Mouse (Mus musculus) frontal cortex, postnatal 14 days (tissue): ENCODE data around the gene Nfyc.

ENCODE experiments used
- DNase-seq, 2 experiments: peaks; one replicate each; pipeline ENCODE4 v3.0.0; 2022; ENCODE audit warnings: low spot score in 2 of 2

The Nfyc gene

DNA sequence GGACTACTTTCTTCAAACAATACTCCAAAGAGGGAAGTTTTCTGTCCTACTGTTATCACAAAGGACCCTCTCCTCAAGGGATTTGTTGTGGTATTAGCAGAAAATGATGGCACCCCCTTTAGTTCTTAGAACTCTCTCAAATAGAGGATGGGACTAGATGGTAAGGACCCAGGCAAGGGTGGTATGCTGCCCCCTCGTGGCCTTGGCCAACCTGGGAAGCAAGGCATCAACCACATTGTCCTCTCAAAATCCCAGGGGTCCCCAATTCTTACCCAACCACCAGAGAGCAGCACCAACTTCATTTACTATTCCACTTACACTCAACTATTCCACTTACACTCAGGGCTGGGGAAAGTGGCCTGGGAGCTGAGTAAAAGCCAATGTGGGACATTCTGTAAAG is 76.1 kb downstream of the Nfyc start:
- peak; percentile 37 to 68 for DNase-seq

DNA sequence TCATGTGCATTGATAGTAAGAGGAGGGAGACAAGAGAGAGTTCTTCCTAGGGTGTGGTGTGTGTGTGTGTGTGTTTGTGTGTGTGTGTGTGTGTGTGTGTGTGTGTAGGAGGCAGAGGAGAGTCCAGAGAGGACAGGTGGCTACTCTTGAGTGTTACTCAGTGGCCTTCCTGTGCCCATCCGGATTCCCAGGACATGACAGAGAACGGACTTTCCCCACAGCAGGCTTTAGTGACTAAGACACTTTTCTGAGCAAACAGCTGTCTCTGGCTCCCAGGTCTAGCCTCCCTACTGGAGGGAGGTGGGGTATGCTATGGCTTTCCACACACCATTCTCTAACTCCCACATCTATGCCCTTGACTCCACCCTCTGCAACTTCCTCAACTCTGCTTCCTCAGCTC is 81.8 kb downstream of the Nfyc start:
- DNase-seq: no peak

DNA sequence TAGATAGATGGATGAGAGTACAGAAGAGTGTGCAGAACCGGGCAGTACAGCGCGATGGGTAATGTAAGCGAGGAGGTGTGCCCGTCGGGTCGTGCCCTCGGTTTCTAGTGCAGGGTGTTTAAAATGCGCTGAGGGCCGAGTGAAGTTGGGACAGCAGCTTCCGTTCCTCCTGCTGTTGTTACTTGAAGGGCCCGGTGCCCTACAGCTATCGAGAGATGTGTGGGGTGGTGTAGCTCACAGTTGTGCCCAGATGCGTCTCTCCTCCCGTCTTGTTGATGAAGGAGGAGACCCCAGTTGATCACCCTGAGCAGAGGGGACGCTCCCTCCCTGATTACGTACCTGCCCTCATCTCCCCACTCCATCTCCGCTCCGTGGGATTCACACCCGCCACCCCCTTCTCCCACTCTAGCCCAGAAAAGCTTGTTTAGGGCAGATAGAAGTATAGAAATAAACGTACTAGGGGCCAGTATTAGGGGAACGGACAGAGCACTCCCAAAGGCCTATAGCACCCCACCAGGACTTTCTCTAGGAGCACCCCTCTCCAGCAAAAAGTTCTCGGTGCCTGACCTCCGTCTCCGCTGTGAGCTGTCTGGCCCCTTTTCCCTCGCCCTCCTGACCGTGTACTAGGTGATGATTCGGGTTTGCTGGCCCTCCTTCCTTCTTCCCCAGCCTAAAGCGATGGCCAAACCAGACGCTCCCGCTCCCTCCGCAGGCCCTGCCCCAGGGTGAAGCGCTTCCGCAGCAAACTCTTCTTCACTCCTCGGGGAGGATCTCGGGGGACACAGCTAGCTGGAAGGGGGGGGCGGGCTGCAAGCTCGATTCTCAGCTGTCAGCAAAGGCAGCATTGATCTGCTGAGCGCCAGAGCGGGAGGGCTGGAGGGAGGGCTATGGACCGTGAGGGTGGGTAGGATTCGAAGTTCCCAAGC is 83.2 kb downstream of the Nfyc start, which contains the start of gene Kcnq4:
TSS of gene Kcnq4 (minus strand) at position 672 of the 926 bp plus-strand sequence.
- no peak for DNase-seq

DNA sequence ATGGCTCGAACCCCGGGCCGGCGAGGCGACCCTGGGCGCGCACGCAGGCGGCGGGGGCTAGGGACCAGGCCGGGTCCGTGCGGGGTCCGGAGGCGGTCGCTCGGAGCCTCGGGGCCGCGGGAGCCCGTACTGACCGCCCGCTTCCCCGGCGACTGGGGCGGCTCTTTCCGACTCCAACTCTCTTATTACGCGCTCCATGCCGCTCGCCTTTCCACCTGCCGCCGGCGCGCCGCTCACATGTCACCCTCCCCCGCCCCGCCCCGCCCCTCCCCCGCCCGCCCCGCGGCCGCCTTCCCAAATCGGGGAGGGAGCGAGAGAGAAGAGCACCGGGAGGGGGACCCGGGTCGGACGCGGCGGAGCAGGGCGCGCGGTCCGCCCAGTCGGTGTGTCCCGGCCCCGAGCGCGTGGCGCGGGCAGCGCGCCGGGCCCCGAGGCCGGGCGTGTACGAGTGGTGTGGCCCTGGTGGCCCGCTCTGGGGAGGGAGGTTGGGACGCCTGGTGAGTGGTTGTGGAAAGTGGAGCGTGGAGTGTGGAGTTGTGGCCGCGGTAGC is 84.1 kb downstream of the Nfyc start:
- DNase-seq: no peak

DNA sequence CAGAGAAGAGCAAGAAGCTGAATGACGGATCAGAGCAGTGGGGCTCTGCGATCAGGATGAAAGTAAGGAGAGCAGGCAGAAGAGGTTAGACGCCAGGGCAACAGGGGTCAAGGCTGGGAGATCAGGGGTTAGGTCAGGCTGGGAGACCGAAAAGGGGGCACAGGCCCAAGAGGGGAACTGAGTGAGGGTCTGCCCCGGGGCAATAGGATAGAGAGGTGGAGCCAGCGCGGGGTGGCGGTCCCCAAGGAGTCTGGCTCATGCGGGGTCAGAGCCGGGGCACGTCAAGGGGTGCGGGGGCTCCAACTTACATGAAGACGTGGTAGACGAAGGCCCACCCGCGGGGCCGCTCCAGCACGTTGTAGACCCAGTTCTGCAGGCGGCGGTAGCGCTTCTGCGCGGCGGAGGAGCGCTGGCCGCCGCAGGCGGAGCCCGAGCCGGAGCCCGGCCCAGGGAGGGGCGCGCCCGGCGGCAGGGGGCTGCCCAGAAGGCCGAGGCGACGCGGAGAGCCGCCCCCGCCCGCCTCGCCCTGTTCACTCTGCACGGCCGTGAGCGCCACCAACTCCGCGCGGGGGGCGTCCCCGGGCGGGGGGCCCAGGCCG is 84.7 kb downstream of the Nfyc start:
- DNase-seq: no peak

DNA sequence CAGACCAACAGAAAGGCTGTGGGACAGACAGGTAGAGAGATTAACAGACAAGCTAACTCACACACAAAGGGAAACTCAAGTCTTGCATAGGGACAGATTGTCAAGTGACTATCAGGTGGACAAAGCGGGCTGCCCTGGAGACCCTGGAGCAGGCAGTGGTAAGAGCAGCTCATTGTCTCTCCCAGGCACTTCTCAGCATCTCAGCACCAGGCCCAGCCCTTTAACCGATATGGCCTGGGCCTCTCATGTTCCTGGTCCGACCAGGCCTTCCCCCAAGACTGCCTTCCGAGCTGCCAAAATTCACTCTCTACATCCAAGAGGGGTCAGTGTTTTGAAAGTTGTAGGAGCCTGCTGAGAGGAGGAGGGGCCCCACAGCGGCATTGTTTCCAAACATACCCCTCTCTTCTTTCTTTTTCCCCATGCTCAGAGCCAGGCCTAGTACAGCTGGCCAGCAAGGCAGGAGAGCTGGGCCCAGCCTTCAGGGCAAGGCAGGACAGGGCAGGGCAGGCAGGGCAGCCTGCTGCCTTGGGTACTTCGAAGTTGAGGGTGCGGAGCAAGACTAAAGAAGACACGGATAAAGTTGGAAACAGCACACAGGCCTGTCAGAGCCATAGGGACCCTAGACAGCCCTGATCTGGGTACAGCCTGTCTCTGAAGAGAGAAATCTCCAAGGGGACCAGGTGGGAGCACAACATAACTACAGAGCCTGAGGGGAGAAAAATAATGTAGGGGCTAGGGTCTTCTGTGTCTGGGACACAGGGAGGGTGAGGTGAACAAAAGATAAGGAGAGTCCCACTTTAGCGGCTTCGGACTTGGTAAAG is 85.4 kb downstream of the Nfyc start:
- DNase-seq: no peak

DNA sequence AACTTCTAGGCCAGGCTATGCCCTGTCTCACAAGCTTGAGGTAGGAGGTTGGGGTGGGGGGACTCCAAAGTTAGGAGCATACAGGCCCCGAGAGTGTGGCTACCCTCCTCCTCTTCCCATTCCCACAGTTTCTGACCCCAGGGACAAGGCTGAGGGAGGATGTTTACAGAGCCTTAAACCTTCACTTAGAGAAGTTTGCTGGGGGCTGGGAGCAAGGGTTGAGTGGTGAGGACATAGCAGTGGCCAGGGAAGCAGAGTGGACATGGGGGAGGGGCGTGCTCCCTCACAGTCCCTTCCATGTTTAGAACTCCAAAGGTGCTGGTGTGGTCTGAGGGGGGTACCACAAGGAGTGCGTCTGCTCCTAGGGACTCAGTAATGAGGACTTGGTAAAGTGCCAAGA is 87.7 kb downstream of the Nfyc start:
- DNase-seq: no peak

DNA sequence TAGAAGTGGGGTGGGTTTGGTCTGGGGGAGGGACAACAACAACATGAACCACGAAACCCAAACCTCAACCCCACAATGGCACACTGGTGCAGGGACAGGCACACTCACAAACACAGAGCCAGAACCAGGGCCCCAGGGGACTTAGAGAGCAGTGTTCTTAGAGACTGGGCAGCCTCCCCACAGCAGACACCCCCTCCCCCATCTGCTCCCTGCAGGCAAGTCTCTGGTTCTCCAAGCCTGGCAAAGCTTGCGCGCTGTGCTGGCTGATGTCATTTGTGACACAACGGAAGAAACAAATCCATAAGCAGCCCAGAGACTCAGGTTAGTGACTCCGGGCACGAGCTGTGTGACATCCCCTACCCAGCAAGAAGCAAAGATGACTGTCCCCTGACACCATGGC is 90.1 kb downstream of the Nfyc start:
- DNase-seq: no peak

DNA sequence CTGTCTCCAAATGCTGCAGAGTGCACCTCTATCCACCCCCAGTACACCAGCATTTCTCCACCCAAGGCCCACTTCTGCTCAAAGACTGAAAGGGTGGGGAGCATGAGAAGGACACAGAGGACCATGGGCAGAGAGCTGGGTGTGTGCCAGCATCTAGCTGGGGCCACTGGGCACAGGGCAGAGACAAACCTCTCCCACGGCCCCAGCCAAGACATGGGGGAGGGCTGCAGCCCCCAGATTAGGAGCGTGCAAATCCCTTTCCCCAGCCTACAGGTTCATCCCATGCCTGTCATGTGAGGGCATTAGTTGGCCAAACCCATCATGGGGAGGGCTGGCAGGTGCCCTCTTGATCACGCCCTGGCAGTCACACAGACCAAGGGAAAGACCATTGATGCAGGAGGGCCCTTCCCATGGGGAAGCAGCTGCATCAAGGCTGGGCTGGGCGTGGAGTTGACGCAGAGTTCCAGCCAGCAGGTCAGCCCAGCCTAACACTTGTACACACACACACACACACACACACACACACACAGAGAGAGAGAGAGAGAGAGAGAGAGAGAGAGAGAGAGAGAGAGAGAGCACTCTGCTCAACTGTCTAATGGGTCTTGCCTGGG is 97.3 kb downstream of the Nfyc start:
- no peak for DNase-seq

DNA sequence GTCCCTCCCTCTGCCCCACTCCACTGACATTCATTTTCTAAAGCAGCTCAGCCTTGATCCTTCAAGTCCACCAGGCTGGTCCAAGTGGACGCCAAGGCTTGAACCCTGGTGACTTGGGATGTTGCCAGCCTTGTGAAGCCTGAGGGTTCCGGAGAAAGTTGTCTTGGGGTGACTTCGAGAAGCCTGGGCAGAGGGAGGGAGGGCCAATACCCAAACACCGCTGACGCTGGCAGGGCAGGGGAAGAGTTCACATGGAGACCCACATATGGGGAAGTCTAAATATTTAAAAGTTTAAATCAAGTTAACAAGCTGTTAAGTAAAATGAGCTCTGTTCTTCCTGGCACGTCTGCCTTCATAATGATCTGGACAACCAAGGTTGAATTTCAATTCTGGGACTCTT is 98.6 kb downstream of the Nfyc start:
- no peak for DNase-seq

DNA sequence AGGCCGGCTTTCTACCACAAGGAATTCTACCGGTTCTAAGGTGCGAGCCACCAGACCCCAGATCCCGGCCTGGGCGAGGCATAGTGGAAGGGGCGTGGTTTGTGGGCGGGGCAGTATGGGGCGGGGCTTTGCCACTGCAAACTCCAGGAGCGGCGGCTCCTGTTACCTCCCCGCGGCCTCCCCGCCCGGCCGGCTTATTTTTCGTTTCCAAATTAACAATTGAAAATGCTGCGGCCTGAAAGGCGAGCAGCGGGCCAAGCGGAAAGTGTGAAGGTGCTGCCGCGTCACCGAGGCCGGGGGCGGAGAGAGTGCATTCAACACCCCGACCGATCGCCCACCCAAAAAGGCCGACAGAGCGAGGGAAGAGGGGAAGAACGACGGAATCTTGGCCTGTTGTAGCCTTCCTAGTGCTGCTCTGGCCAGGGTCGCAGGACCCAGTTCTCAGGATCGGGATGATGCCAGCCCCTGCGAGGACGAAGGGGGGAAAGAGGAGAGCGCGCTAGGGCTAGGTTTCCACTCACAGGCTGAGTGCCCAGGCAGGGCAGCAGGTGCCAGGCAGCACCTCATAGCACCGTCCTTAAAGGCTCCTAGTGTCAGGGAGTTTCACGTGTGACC is 100.2 kb downstream of the Nfyc start:
- DNase-seq: no peak

DNA sequence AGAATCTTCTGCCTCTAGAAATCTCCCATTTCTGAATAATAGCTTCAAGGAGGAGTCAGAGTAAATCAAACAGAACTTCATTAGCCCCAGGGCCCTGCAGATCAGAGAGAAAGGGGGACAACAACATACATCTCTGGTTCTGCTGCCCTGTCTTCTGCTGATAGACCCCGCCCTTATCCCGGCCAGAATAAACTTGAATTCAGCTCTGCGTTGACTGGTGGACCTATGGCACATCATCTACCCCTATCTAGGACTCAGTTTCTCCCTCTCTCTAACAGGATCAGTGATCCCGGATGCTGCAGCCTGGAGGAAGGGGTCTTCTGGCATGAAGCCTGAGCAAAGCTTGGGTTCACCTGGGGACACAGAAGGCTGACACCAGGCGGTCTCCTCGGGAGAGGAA is 100.8 kb downstream of the Nfyc start:
- DNase-seq: no peak

DNA sequence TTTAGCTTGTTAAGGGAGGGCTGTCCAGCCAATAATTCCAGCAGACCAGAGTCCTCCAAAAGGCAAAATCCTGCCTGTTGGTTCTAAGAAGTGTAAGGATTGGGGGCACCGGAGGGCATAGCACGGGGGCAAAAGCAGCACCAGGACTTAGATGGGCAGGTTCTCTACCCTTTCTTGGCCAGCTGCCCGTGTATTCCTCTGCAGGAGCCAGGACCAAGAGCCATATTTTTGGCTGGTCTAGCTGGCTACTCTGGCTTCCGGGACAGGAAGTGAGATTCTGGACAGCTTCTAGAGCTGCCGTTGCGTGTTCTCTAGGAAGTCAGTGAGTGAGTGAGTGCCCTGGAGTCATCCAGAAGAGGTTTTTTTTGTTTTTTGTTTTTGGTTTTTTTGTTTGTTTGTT is 101.2 kb downstream of the Nfyc start:
- DNase-seq: no peak

DNA sequence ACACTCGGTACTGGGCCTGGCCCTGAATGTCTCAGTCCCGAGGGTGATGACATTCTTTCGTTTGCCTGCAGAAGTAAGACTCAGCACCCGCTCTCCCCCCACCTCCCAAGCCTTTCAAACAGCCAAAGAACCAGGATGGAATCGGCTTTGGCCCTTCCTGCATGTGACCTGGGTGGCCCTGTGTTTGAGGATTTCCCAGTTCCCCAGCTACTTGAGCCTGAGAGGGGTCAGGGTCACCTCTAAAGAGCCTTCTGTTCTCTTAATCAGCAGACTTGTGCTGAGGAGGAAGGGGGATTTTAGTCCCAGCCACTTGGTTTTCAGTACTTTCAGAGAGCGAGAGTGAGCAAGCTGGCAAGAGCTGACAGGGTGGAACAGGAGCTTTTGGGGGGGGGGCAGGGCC is 101.9 kb downstream of the Nfyc start:
- no peak for DNase-seq

DNA sequence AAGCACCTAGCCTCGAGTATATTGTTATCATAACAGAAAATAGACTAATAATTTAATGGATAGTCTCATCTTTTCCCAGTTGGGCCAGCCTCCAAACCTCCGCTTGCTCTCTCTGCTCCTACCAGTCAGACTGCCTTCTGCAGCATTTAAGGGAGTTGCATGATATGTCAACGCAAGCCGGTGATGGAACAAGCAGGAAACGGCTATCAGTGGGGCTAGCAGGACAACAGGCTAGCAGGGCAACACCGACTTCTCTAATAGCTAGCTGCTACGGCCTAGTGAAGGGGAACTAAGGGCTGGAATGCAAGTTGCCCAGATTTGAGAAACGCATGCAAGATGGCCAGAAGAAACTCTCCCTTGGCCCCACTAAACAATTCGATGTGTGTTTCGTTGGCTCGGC is 103.5 kb downstream of the Nfyc start:
- DNase-seq: no peak

DNA sequence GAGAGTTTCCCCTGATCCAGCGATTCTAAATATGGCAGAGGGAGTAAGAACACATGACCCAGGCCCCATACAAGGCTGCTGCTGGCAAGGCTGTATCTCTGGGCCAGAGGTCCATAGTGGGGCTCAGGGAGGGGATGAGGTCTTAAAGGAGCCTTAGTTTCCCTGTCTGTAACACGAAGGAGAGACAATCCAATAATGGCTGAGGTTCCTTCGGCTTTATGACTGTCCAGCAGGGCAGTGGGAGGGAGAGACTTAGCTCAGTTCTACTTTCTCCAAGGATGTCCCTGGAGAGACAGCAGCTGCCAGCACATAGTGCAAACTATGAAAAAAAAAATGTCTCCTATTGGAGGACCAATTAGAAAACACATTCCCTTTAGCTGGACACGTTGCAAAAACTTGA is 105.2 kb downstream of the Nfyc start:
- DNase-seq: no peak

DNA sequence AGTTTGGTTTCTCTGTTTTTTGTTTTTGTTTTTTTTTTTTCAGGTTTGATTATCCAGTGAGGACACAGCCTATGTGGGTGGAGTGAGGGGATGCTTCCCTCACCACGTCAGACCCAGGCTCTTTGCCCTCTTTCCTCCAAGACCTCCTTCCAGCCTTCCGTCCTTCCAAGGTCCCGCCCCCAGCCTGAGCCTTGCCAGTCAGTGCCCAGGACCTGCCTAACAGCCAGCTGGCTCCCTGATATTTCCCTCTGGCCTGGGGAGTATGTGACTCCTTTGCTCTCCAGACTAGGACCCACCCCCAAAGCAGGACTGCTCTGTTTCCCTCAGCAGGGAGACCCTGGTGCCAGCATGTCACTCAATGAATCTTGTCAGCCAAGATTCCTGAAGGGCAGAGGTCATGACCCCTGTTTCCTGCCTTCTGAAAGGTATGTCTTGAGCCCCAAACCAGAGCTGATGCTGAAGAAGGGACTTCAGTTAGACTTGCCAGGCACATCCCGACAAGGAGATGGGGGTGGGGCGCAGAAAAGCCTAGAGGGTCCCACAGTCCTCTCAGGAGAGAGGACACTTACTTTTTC is 105.8 kb downstream of the Nfyc start:
- DNase-seq: no peak

DNA sequence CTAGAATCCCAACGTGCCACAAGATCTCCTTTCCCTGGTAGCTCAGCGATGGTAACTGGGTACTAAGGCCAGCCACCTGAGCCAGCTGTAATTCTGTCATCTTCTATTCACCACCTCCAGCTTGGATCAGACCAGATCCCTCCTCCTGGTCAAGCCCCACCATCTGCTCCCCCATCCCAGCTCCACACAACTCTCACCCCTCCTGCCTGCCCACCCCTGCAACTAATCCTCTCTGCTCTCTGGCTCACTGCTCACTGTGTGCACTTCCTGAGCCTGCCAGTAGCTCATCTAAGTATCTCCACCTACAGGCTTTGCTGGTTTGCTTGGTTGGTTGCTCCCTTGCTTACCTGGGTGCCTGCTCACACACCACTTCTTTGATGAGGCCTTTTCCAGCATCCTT is 109.8 kb downstream of the Nfyc start:
- DNase-seq: no peak

DNA sequence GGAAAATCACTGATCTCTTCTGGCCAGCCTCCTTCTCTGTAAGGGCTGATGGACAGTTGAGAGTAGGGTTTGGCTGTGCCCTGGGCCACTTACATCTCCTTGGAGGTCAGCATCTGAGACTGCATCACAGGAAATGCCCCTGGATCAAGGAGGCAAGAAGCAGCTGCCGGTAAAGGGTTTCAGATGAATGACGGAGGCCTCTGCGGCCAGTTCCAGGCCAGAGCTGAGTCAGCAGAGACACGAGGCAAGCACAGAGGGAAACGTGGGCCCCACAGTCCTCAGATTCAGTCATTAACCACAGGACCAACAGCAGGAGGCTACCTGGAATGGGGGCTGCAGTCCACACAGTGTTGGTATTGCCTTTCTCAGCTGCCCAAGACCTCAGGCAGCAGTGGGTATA is 112.2 kb downstream of the Nfyc start:
- DNase-seq: no peak

DNA sequence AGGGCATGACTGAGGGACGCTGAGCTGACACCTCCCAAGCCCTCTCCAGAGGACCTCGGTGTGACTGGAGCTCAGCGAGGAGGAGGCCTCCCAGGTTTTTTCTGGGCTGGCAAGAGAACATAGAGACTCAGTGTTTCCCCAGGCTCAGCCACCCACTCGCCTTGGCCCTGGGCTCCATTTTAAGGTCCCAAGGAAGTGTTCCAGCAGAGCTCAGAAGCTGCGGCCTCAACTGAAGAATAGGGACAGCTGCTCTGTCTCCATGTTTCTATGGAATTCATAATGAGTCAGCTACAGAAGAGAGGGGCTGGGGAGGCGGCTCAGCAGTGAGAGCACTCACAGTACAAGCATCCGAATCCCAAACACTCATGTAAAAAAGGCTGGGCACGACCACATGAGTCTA is 113.8 kb downstream of the Nfyc start:
- peak; percentile 28 to 35 for DNase-seq

DNA sequence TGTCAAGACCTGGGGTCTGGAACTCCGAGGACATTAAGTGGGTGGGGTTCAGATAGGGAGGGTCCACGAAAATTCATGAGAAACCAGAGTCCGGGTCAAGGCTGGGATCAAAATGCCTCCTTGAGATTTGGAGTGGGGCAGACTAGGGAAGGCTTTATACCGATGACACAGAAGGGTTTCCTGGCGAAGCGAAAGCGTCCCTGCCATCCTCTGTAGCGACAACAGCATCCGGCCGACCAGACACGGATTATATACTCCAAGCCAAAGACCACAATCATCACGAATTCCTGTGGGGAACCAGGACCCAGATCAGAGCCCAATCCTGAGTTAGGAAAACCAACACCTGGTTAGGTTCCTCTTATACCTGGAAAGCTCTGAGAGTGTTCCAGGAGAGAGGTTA is 114.6 kb downstream of the Nfyc start:
- no peak for DNase-seq
